In genomic region chr7:82338121-82338520, GRCm38 (mm10) we compare ENCODE assay signal across 19 mouse cellular contexts. TPM values are rescaled to one million over a fixed set of nuclear protein-coding genes. Genes with fewer than 3 reads are reported as not detected.
"Had no signal": no experiment of that assay in that cellular context is flagged by ENCODE, and none has a peak within 500 bp of the region (broad histone marks: within the 10 kb centered on the region; RNA-seq: fewer than 3 reads in every experiment).

No protein-coding gene starts in this region.

- H3K4me2 ChIP-seq: liver, embryonic 13.5 days; lung, embryonic 15.5 days; midbrain, embryonic 11.5 days; midbrain, embryonic 15.5 days; neural tube, embryonic 12.5 days had no signal

- H3K4me1 ChIP-seq: liver, embryonic 13.5 days; megakaryocyte, embryonic 14.5 days had no signal

- H3K9ac ChIP-seq: liver, embryonic 13.5 days; liver, postnatal 0 days; lung, embryonic 15.5 days; midbrain, embryonic 15.5 days; neural tube, embryonic 12.5 days had no signal

- H3K4me3 ChIP-seq: layer of hippocampus, adult 2 months; liver, embryonic 13.5 days; lung, embryonic 15.5 days; megakaryocyte, embryonic 14.5 days; midbrain, embryonic 15.5 days; neural tube, embryonic 12.5 days had no signal

- DNase-seq: kidney, adult 11 months; kidney, postnatal 10 days; kidney, postnatal 4 days; left cerebral cortex, postnatal 4 days; liver; liver, embryonic 13.5 days; liver, postnatal 0 days; lung, postnatal 14 days; thymus, adult 18-20 months; thymus, postnatal 14 days had no signal

- H3K27ac ChIP-seq: layer of hippocampus, adult 2 months; liver, embryonic 13.5 days; lung, embryonic 15.5 days; macrophage; midbrain, embryonic 15.5 days; neural tube, embryonic 12.5 days had no signal

- H3K9me3 ChIP-seq: liver, embryonic 13.5 days; lung, embryonic 15.5 days; midbrain, embryonic 15.5 days; neural tube, embryonic 12.5 days had no signal

- ATAC-seq: liver, postnatal 0 days; midbrain, embryonic 15.5 days had no signal

- H3K36me3 ChIP-seq: liver, embryonic 13.5 days; lung, embryonic 15.5 days; midbrain, embryonic 15.5 days; neural tube, embryonic 12.5 days had no signal

RNA-seq across cellular contexts. Expression of gene Adamtsl3, which starts 2.6 kb away (rescaled TPM):
- total RNA-seq: monocyte, adult 5-6 weeks; neutrophil, adult 5-6 weeks had no signal
- polyA plus RNA-seq: macrophage; midbrain, embryonic 11.5 days had no signal
